Mouse (Mus musculus): Measurements from ENCODE around the gene Wdr25. TPM values are rescaled to one million over a fixed set of nuclear protein-coding genes. Genes with fewer than 3 reads are reported as not detected.

Gene Wdr25
- total RNA-seq, 2 experiments from 2014 or later, result 6.6 to 7.1 TPM

DNA sequence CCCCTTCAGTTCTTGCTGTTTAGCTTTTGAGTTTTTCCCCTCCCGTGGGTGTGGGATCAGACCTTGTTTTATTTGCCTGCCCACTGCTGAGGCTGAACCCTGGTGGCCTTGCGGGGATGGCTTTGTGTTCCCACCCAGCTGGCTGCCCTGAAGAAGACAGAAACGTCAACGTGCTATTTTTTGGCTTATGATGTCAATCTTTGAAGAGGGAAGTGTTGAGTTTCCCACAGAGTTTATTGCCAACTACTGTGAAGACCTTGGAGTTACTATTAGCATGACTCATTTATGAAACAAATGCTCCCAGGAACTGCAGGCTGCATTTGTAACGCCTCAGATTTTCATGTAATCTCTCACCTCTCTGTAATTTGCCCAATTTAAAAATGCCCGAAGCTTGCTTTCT is 43.4 kb downstream of the Wdr25 start:
- DNase-seq, result no peak

DNA sequence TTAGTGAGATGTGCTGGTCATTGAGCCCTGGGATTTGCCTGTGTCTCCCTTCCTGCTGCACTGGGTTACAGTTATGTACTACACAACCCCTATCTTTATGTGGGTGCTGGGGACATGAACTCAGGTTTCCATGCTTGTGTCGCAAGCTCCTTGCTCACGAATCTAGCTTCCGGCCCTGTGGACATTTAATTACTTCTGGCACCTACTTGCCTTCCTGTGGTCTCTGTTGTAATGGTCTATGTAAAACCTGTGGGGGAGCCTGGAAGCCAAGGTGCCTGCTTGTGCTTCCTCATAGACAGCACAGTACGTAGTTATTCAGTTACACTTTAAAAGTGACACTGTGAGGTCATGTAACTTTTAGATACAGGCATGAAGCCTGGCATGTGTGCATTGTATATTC is 44.1 kb downstream of the Wdr25 start:
- DNase-seq, result no peak

GRCm38 (mm10) chr12:108938844-108939243 is 45.4 kb downstream of the Wdr25 start:
- no peak for DNase-seq

DNA sequence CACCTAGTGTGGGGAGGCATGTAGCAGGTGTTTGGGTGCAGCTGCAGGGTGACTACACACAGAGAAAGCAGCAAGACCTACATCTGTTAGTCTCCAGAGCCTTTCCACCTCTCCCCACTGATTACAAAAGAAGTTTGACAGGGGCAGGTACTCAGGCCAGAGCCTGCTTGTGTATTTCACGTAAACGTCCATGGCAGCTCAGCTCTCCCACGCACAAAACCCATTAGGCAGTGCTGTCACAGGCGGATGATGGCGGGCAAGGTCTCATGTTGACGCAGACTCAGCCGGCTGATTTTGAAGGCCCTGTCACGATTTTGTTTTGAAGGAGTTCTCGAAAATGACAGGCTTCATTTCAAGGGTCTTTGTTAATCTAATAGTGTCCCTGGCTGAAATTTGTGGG is 45.9 kb downstream of the Wdr25 start:
- no peak for DNase-seq

DNA sequence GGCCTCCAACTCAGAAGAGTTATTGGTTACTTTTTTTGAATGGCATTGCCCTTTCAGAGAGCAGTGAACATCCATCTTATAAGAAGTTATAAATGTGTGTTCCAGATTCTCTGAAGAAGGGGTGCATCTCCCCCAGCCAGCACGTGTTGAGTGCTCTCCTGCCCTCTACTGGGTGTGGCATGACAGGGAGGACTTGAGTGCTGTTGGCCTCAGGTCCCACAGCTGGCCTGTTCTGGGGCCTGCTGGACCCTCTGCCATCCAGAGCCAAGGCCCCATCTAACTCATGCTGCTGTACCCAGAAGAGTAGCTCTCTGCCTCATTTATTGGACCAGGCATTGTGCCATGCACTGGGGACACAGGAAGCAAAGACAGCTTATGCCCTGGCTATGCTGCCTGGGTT is 46.8 kb downstream of the Wdr25 start:
- DNase-seq, result no peak

GRCm38 (mm10) chr12:108941282-108941681 is 47.9 kb downstream of the Wdr25 start:
- DNase-seq, result no peak

DNA sequence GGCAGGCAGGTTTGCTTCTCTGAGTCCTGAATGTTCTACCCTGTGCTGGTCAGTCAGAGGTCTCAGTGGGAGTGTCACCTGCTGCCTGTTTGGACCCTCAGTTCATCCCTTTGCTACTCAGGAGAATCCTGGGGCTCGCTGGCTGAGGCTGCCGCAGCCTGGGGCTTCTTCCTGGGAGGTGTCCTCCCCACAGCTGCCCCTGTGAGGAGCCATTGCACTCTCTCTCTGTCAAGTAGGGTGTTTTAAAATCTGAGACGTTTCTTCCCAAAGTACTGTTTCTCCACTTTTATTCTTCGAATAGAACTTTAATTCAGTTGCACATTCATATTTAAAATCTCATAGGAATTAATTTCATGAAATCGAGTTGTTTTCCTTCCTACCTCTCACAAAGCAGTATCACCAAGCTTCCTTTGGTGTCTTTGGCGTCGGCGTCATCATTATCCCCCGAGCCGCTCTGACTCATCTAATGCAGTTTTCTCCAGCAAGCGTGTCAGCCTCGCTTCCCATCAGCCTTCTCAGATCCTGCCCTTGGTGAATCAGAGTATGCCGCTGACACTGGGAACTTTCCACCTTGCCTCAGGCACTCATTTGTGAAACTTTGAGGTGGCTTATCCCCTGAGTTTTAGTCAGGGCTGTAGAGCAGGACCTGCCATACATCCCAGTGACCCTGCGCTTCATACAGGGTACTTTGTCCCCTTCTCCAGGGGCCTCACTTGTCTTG is 48.9 kb downstream of the Wdr25 start:
- DNase-seq, result peak; percentile 31

- DNase-seq, result no peak
These were observed 59.6 kb downstream of the Wdr25 start for GRCm38 (mm10) chr12:108953011-108953550.

- peak; percentile 49 for DNase-seq
These were observed 60.4 kb downstream of the Wdr25 start for GRCm38 (mm10) chr12:108953838-108954237.

DNA sequence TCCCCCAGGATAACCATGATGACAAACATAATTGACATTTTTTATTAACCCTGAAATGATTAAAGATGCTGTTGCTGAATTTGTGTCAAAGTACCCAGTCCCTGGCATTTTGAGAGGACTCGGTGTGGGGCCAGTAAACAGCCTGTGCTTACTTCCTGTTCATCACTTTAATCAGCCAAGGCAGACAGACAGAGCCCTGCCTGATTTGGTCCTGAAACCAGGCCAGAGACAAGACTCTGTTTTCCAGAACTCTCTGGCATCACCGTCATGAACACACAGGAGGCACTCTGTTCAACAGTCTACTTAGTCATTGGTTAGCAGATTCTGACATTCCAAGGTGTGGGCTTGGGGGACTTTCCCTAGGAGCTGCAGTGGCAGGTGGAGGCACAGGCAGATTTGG is 61.0 kb downstream of the Wdr25 start:
- DNase-seq, result no peak

GRCm38 (mm10) chr12:108958483-108958882 is 65.1 kb downstream of the Wdr25 start:
- no peak for DNase-seq

DNA sequence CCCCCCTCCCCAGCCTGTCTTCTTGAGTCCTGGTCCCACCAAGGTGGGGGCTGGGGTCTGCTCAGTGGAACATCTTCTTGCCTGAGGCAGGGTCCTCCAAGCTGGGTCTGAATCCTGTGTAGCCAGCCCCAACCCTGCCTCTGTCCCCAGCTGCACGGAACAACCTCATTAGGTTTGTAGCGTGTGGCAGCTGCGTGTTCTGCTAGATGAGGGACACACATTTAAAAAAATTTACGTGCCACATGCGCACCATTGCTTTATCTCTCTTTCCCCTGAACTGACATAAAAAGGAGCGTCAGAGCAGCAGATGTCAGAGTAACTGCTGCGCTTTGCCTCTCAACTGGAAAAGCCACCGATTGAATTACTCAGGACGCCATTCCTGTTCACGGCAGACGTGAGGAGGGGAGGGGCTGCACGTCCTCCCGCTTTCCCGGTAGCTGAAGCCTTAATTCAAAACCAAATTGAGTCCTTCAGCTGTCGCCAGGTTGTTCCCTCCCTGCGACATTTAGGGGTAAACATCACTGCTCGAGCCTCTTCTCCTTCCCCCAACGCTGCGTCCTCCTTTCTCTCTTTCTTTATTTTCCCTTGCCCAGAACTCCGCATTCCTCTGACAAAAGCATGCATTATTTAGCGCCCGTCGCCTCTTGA is 65.7 kb downstream of the Wdr25 start:
- DNase-seq, result no peak

- no peak for DNase-seq
These were observed 66.3 kb downstream of the Wdr25 start for GRCm38 (mm10) chr12:108959639-108960219.

DNA sequence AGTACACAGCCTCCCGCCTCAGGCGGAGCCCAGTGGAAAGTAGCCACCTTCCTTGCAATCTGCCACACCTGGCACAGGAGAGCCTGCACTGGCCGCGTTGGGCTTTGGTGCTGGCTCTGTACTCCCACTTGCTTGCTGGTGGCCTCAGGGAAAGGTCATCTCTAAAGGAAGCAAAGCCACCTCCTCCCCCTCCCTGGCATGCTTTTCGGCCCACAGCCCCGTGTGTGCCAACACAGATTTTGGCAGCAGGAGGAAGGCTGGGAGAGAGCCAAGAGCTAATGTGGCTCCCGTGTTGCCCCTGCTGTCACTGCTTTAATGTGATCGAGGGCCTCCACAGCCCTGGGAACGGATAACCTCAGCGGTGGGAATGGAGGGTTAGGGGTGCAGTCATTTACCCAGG is 66.8 kb downstream of the Wdr25 start:
- peak; percentile 87 for DNase-seq

GRCm38 (mm10) chr12:108967631-108968030 is 74.2 kb downstream of the Wdr25 start:
- no peak for DNase-seq

- no peak for DNase-seq
These were observed 74.6 kb downstream of the Wdr25 start for GRCm38 (mm10) chr12:108968031-108968430.

DNA sequence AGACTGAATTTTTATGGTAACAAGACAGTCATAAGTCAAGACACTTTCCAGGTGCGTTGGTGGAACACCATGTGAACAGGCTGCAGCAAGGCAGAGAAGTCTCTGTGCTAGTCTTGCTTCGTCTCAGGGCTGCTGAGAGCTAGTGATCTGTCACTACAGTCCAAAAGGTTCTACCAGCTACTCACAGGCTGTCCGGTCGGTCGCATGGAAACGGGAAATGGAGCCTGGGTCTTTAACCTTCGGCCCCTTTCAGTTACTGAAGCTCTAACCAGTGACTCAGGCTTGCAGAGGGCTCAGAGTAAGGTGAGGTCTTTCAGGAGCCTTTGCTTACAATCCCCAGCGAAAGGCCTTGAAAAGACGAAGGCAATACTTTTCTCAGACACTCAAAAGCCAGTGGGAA is 78.0 kb downstream of the Wdr25 start:
- DNase-seq, result no peak

DNA sequence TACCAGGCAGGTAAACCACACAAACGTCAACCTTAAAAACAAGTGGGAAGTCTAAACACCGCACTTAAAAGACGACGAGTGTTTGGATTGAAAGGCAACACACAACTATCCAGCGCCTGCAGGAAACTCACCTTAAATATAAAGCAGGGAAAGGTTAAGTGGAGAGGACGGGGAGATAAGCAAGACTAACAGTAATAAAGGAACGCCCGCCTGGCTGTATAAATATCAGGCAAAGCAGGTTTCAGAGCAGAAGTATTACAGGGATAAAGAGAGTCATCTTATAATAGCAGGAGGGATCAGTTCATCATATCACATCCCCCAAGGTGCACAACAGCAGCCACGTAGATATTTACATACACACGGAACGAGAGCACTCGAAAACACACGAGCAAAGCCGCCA is 78.8 kb downstream of the Wdr25 start:
- no peak for DNase-seq

GRCm38 (mm10) chr12:108979977-108980376 is 86.5 kb downstream of the Wdr25 start:
- no peak for DNase-seq

DNA sequence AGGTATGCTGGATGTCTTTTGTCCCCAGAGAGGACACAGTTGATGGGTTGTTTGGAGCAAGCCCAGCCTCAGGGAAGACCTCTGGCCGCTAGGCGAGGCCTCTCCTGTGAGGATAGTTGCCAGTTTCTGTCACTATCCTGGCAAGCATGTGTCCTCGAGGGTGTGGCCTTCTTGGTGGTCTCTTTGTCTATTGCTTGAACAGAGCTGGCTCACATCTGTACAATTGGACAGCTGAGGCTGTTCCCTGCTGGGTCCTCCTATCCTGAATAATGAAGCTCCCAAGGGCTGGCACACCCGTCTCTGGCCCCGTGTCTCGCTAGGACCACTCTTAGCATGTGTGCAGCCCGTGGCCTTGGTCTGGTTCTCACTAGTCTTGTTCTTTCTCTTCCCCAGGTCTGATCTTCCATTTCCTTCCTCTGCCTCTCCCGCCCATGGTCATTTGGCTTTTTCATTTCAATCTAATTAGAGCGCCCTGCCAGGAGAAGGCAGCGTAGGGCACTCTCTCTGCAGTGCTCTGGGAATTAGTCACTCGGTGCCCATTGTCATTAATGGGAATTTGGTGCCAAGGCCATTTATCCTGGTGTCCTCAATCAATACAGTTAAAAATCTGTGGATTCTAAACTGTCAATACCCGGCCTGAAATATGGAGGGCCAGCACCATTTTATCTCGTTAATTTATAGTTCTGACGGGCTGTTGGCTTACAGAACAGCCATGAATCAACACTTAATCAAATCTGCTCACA is 88.7 kb downstream of the Wdr25 start:
- no peak for DNase-seq

DNA sequence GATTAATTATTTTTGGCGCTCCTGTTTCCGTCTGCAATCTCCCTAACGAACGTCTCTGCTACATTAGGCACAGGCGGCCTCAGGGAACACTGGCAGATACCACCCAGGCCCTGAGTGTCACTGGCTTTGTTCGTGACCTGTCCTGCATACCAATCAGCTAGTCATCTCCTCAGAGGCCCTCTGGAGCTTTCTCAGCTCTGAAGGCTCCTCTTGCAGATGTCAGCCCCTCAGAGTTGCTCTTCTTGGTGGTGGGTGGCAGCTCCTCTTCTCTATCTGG is 89.2 kb downstream of the Wdr25 start:
- DNase-seq, result no peak

- no peak for DNase-seq
These were observed 90.1 kb downstream of the Wdr25 start for GRCm38 (mm10) chr12:108983496-108983895.

- peak; percentile 59 for DNase-seq
These were observed 91.0 kb downstream of the Wdr25 start for GRCm38 (mm10) chr12:108984471-108984870.

Measured in adrenal gland, postnatal 10 days (tissue).